In genomic region chr8:84185117-84185516, GRCm38 (mm10) we compare ENCODE assay signal across 8 mouse cellular contexts. TPM values are rescaled to one million over a fixed set of nuclear protein-coding genes. Genes with fewer than 3 reads are reported as not detected.
A peak's percentile ranks its signal among the peaks of the same experiment; 100 is the strongest.
DNase-seq lines count a peak whose midpoint lies in the region; ATAC-seq and TF ChIP-seq lines count a peak whose summit lies in the region.

Gene Nanos3 (minus strand): TSS chr8:84185217.

- H3K4me2 ChIP-seq in kidney, embryonic 15.5 days = peak within 1 kb of the TSS; percentile 86
- peak within 1 kb of the TSS; percentile 79 for H3K4me2 ChIP-seq in hindbrain, embryonic 16.5 days (ENCODE audit: low read length)
- peak within 1 kb of the TSS; percentile 83 for H3K4me2 ChIP-seq in midbrain, embryonic 16.5 days (ENCODE audit: low read length)

- H3K27ac ChIP-seq in kidney, embryonic 15.5 days = peak within 1 kb of the TSS; percentile 91
- no peak within 1 kb of the TSS for H3K27ac ChIP-seq in cortical plate, adult 2 months (ENCODE audit: insufficient read depth, low read length)
- H3K27ac ChIP-seq in hindbrain, embryonic 16.5 days (ENCODE audit: low read depth, low read length) = peak within 1 kb of the TSS; percentile 94
- H3K27ac ChIP-seq in midbrain, embryonic 16.5 days (ENCODE audit: low read length) = peak within 1 kb of the TSS; percentile 97

- TF ChIP-seq POLR2A in cortical plate, adult 2 months (IDR thresholded peaks at IDR 0.05; ENCODE audit: extremely low read depth, insufficient read depth, low read length) = no peak

- H3K4me3 ChIP-seq in kidney, embryonic 15.5 days (replicated peaks) = peak within 1 kb of the TSS; percentile 71
- peak within 1 kb of the TSS; percentile 60 for H3K4me3 ChIP-seq in cortical plate, adult 2 months (ENCODE audit: insufficient read depth, low read length)
- peak within 1 kb of the TSS; percentile 71 for H3K4me3 ChIP-seq in hindbrain, embryonic 16.5 days (ENCODE audit: low read length)
- peak within 1 kb of the TSS; percentile 77 for H3K4me3 ChIP-seq in midbrain, embryonic 16.5 days (ENCODE audit: low read depth, low read length)

- no peaks in the 10 kb centered on the region for H3K27me3 ChIP-seq in kidney, embryonic 15.5 days
- peaks cover 2% of the 10 kb centered on the region; the same call in 1 of the 2 replicates for H3K27me3 ChIP-seq in hindbrain, embryonic 16.5 days (replicated peaks; ENCODE audit: control insufficient read depth, insufficient read depth, low read length)
- 0 out of 2 replicates have a peak, but pooled peaks cover 3% of the 10 kb centered on the region for H3K27me3 ChIP-seq in midbrain, embryonic 16.5 days (ENCODE audit: control insufficient read depth, insufficient read depth, low read depth, low read length)

- no peak for ATAC-seq in kidney, embryonic 15.5 days (replicated peaks; ENCODE audit: low FRiP score)
- no peak for ATAC-seq in hindbrain, embryonic 16.5 days
- ATAC-seq in midbrain, embryonic 16.5 days = no peak

- DNase-seq in kidney, postnatal 14 days = no peak
- DNase-seq in layer of hippocampus, postnatal 25 days (ENCODE audit: extremely low spot score in 1 of 2, low spot score in 1 of 2) = no peak
- DNase-seq in urinary bladder, postnatal 25 days (ENCODE audit: low spot score) = no peak
- no peak for DNase-seq in frontal cortex, postnatal 25 days (ENCODE audit: low spot score in 2 of 2)

- H3K9ac ChIP-seq in kidney, embryonic 15.5 days = peak within 1 kb of the TSS; percentile 91
- H3K9ac ChIP-seq in hindbrain, embryonic 16.5 days (ENCODE audit: low read depth, low read length) = peak within 1 kb of the TSS; percentile 96
- H3K9ac ChIP-seq in midbrain, embryonic 16.5 days (ENCODE audit: low read depth, low read length) = peak within 1 kb of the TSS; percentile 99

- no peaks in the 10 kb centered on the region for H3K36me3 ChIP-seq in kidney, embryonic 15.5 days
- H3K36me3 ChIP-seq in hindbrain, embryonic 16.5 days (ENCODE audit: control insufficient read depth, insufficient read depth, low read length) = no peaks in the 10 kb centered on the region
- no peaks in the 10 kb centered on the region for H3K36me3 ChIP-seq in midbrain, embryonic 16.5 days (ENCODE audit: control insufficient read depth, insufficient read depth, low read length)

- TF ChIP-seq CTCF in cortical plate, adult 2 months (IDR thresholded peaks at IDR 0.05; ENCODE audit: extremely low read depth, insufficient read depth, low read length) = no peak

- 97% methylated on average over 7 of the region's 7 CpGs for WGBS in kidney, embryonic 15.5 days
- WGBS in hindbrain, embryonic 16.5 days = 95% methylated on average over 7 of the region's 7 CpGs
- 92% methylated on average over 7 of the region's 7 CpGs for WGBS in midbrain, embryonic 16.5 days

- peaks cover 59% of the 10 kb centered on the region for H3K4me1 ChIP-seq in kidney, embryonic 15.5 days
- H3K4me1 ChIP-seq in cortical plate, adult 2 months (ENCODE audit: control insufficient read depth, insufficient read depth, low read length) = peaks cover 2% of the 10 kb centered on the region
- peaks cover 40% of the 10 kb centered on the region for H3K4me1 ChIP-seq in hindbrain, embryonic 16.5 days (ENCODE audit: control insufficient read depth, insufficient read depth, low read depth, low read length)
- H3K4me1 ChIP-seq in midbrain, embryonic 16.5 days (ENCODE audit: control insufficient read depth, insufficient read depth, low read length) = peaks cover 37% of the 10 kb centered on the region

- no peaks in the 10 kb centered on the region for H3K9me3 ChIP-seq in kidney, embryonic 15.5 days (replicated peaks)
- no peaks in the 10 kb centered on the region for H3K9me3 ChIP-seq in hindbrain, embryonic 16.5 days (ENCODE audit: control insufficient read depth, low read length)
- H3K9me3 ChIP-seq in midbrain, embryonic 16.5 days (replicated peaks; ENCODE audit: control insufficient read depth, low read length, poor library complexity, severe bottlenecking) = no peaks in the 10 kb centered on the region

RNA-seq across cellular contexts. Expression of gene Nanos3, which starts in this region (rescaled TPM):
- 3.6 and 4.7 TPM in 2 replicates for polyA plus RNA-seq in kidney, embryonic 15.5 days (2015; fragmentation: Nextera tagmentation; extraction: Ambion mirVana)
- polyA plus RNA-seq in cortical plate, adult 2 months (2012; rRNA removed) = 1.8 and 3.6 TPM in 2 replicates
- polyA plus RNA-seq in hindbrain, embryonic 16.5 days (2015; fragmentation: Nextera tagmentation; extraction: Ambion mirVana) = 6.2 and 6.8 TPM in 2 replicates
- polyA plus RNA-seq in midbrain, embryonic 16.5 days (2015; fragmentation: Nextera tagmentation; extraction: Ambion mirVana) = 6.6 and 7.1 TPM in 2 replicates
- total RNA-seq in layer of hippocampus, postnatal 25 days (2021) = 1 to 10 TPM; 2.6 to 3.0 TPM
